Mouse (Mus musculus): ENCODE measurements around the gene Nudt4. TPM values are rescaled to one million over a fixed set of nuclear protein-coding genes. Genes with fewer than 3 reads are reported as not detected.

The Nudt4 gene
- 84.9 and 85.7 TPM in 2 replicates for polyA plus RNA-seq (2015; fragmentation: Nextera tagmentation; extraction: Ambion mirVana)

GRCm38 (mm10) chr10:95563851-95564845 is at the start of gene Nudt4:
Nudt4 (minus strand) TSS chr10:95564146.
- no peaks in the 10 kb centered on the region for H3K27me3 ChIP-seq
- H3K4me2 ChIP-seq: peak within 1 kb of the TSS; percentile 78
- H3K4me1 ChIP-seq: peaks cover 39% of the 10 kb centered on the region
- 1% methylated on average over 82 of the region's 97 CpGs for WGBS
- H3K4me3 ChIP-seq: peak within 1 kb of the TSS; percentile 93
- no peaks in the 10 kb centered on the region for H3K9me3 ChIP-seq
- peak; percentile 88 for ATAC-seq (ENCODE audit: insufficient number of reproducible peaks, insufficient read depth, low FRiP score, low TSS enrichment, low read depth)
- no peaks in the 10 kb centered on the region for H3K36me3 ChIP-seq
- peak within 1 kb of the TSS; percentile 91 for H3K27ac ChIP-seq
- H3K9ac ChIP-seq: peak within 1 kb of the TSS; percentile 97

GRCm38 (mm10) chr10:95611331-95611721 is 47.4 kb upstream of the Nudt4 start:
- Histone ChIP-seq H3K27ac (no peak overlapping the region), H3K4me2 (peak overlapping the region; percentile 37), H3K27me3 (no peaks in the 10 kb centered on the region), H3K36me3 (no peaks in the 10 kb centered on the region), H3K4me3 (no peak overlapping the region), H3K9ac (no peak overlapping the region), H3K4me1 (peaks cover 7% of the 10 kb centered on the region), H3K9me3 (no peaks in the 10 kb centered on the region)
- WGBS: 27% methylated on average over 10 of the region's 10 CpGs
- no peak for ATAC-seq (ENCODE audit: insufficient number of reproducible peaks, insufficient read depth, low FRiP score, low TSS enrichment, low read depth)

- Histone ChIP-seq H3K9ac (no peak overlapping the region), H3K4me2 (peak overlapping the region; percentile 37), H3K9me3 (no peaks in the 10 kb centered on the region), H3K36me3 (no peaks in the 10 kb centered on the region), H3K4me3 (no peak overlapping the region), H3K4me1 (peaks cover 7% of the 10 kb centered on the region), H3K27me3 (no peaks in the 10 kb centered on the region), H3K27ac (no peak overlapping the region)
- no peak for ATAC-seq (ENCODE audit: insufficient number of reproducible peaks, insufficient read depth, low FRiP score, low TSS enrichment, low read depth)
- 29% methylated on average over 16 of the region's 16 CpGs for WGBS
Measured at GRCm38 (mm10) chr10:95610666-95611330, 46.9 kb upstream of the Nudt4 start.

- 62% methylated on average over 22 of the region's 22 CpGs for WGBS
- Histone ChIP-seq H3K4me1 (peaks cover 3% of the 10 kb centered on the region; the same call in 1 of the 2 replicates), H3K36me3 (no peaks in the 10 kb centered on the region), H3K9ac (no peak overlapping the region), H3K27me3 (no peaks in the 10 kb centered on the region), H3K9me3 (no peaks in the 10 kb centered on the region), H3K4me3 (no peak overlapping the region), H3K4me2 (no peak overlapping the region), H3K27ac (no peak overlapping the region)
- no peak for ATAC-seq (ENCODE audit: insufficient number of reproducible peaks, insufficient read depth, low FRiP score, low TSS enrichment, low read depth)
Measured at GRCm38 (mm10) chr10:95604979-95605613, 41.1 kb upstream of the Nudt4 start.

- peaks cover 3% of the 10 kb centered on the region; the same call in 1 of the 2 replicates for H3K4me1 ChIP-seq
- H3K27ac ChIP-seq: no peak overlapping the region
- 43% methylated on average over 5 of the region's 5 CpGs for WGBS
- no peak overlapping the region for H3K9ac ChIP-seq
- H3K4me2 ChIP-seq: no peak overlapping the region
- H3K27me3 ChIP-seq: peaks cover 8% of the 10 kb centered on the region; the same call in 1 of the 2 replicates
- no peaks in the 10 kb centered on the region for H3K9me3 ChIP-seq
- ATAC-seq (ENCODE audit: insufficient number of reproducible peaks, insufficient read depth, low FRiP score, low TSS enrichment, low read depth): no peak
- H3K36me3 ChIP-seq: no peaks in the 10 kb centered on the region
- H3K4me3 ChIP-seq: no peak overlapping the region
Measured at GRCm38 (mm10) chr10:95600527-95600926, 36.6 kb upstream of the Nudt4 start.

GRCm38 (mm10) chr10:95599740-95600139 is 35.8 kb upstream of the Nudt4 start:
- no peak overlapping the region for H3K4me3 ChIP-seq

GRCm38 (mm10) chr10:95598056-95598587 is 34.2 kb upstream of the Nudt4 start:
- Histone ChIP-seq H3K27ac (no peak overlapping the region), H3K4me1 (peaks cover 3% of the 10 kb centered on the region; the same call in 1 of the 2 replicates), H3K4me2 (no peak overlapping the region), H3K4me3 (no peak overlapping the region), H3K9me3 (no peaks in the 10 kb centered on the region), H3K36me3 (no peaks in the 10 kb centered on the region), H3K27me3 (peaks cover 13% of the 10 kb centered on the region; the same call in 1 of the 2 replicates), H3K9ac (no peak overlapping the region)
- WGBS: 80% methylated on average over 15 of the region's 15 CpGs
- no peak for ATAC-seq (ENCODE audit: insufficient number of reproducible peaks, insufficient read depth, low FRiP score, low TSS enrichment, low read depth)

More at GRCm38 (mm10) chr10:95599740-95600139, 35.8 kb upstream of the Nudt4 start:
- no peak overlapping the region for H3K9ac ChIP-seq
- no peaks in the 10 kb centered on the region for H3K9me3 ChIP-seq
- no peak overlapping the region for H3K4me2 ChIP-seq
- peaks cover 13% of the 10 kb centered on the region; the same call in 1 of the 2 replicates for H3K27me3 ChIP-seq
- no peak for ATAC-seq (ENCODE audit: insufficient number of reproducible peaks, insufficient read depth, low FRiP score, low TSS enrichment, low read depth)
- no peaks in the 10 kb centered on the region for H3K36me3 ChIP-seq
- no peak overlapping the region for H3K27ac ChIP-seq
- H3K4me1 ChIP-seq: peaks cover 3% of the 10 kb centered on the region; the same call in 1 of the 2 replicates
- WGBS: 70% methylated on average over 7 of the region's 7 CpGs

GRCm38 (mm10) chr10:95595852-95596639 is 32.1 kb upstream of the Nudt4 start:
- Histone ChIP-seq H3K27ac (no peak overlapping the region), H3K36me3 (no peaks in the 10 kb centered on the region), H3K4me2 (no peak overlapping the region), H3K9ac (no peak overlapping the region), H3K27me3 (peaks cover 13% of the 10 kb centered on the region; the same call in 1 of the 2 replicates), H3K4me1 (peaks cover 3% of the 10 kb centered on the region; the same call in 1 of the 2 replicates), H3K4me3 (no peak overlapping the region), H3K9me3 (no peaks in the 10 kb centered on the region)
- ATAC-seq (ENCODE audit: insufficient number of reproducible peaks, insufficient read depth, low FRiP score, low TSS enrichment, low read depth): no peak
- WGBS: 28% methylated on average over 8 of the region's 8 CpGs

GRCm38 (mm10) chr10:95594414-95594813 is 30.5 kb upstream of the Nudt4 start:
- Histone ChIP-seq H3K27ac (no peak overlapping the region), H3K36me3 (no peaks in the 10 kb centered on the region), H3K27me3 (peaks cover 13% of the 10 kb centered on the region; the same call in 1 of the 2 replicates), H3K9me3 (no peaks in the 10 kb centered on the region), H3K4me1 (no peaks in the 10 kb centered on the region), H3K9ac (no peak overlapping the region), H3K4me2 (no peak overlapping the region), H3K4me3 (no peak overlapping the region)
- no peak for ATAC-seq (ENCODE audit: insufficient number of reproducible peaks, insufficient read depth, low FRiP score, low TSS enrichment, low read depth)
- 45% methylated on average over 11 of the region's 11 CpGs for WGBS

- 83% methylated on average over 4 of the region's 4 CpGs for WGBS
- Histone ChIP-seq H3K9me3 (no peaks in the 10 kb centered on the region), H3K27ac (no peak overlapping the region), H3K4me3 (no peak overlapping the region), H3K9ac (no peak overlapping the region), H3K4me2 (no peak overlapping the region), H3K36me3 (no peaks in the 10 kb centered on the region), H3K4me1 (no peaks in the 10 kb centered on the region), H3K27me3 (peaks cover 12% of the 10 kb centered on the region; the same call in 1 of the 2 replicates)
- no peak for ATAC-seq (ENCODE audit: insufficient number of reproducible peaks, insufficient read depth, low FRiP score, low TSS enrichment, low read depth)
Measured at GRCm38 (mm10) chr10:95591257-95591656, 27.3 kb upstream of the Nudt4 start.
